Mouse (Mus musculus): Measurements from ENCODE around the gene Rin3.

Gene Rin3

DNA sequence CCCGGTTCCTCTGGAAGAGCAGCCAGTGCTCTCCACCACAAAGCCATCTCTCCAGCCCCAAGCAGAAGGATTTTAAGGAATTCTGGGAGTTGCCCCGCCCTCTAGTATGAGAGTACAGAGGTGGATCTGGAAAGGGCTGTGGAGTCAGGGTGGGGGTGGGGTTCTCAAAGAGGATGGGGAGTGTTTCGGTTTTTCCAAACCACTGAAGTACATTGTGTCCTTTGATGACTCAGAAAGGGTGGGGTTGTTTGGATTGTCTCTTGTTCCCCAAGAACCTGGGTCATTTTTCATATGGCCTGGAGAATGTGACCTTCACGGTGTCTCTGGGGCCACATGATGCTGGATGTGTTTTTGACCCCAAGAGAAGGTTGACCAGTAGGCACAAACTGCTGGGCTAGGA, 45.2 kb downstream of the Rin3 start:
- DNase-seq (ENCODE audit: extremely low spot score, low read depth, low spot score), result no peak

DNA sequence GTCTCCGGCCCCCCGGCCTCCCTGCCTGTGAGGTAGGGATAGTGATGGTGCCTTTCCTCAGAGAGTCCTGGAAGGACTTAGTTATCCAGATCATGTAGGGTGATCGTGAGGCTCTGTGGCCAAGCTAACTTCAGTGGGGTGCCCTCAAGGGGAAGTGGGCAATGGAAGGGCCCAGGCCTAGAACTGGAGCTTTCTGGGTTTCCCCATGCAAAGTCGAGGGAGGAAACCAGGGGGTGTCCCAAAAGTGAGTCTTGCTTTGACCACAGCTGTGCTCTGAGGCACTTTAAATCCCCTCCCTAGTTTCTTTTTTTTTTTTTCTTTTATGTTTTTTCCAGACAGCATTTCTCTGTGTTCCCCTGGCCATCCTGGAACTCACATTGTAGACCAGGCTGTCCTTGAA, 47.3 kb downstream of the Rin3 start:
- DNase-seq (ENCODE audit: extremely low spot score, low read depth, low spot score), result no peak

DNA sequence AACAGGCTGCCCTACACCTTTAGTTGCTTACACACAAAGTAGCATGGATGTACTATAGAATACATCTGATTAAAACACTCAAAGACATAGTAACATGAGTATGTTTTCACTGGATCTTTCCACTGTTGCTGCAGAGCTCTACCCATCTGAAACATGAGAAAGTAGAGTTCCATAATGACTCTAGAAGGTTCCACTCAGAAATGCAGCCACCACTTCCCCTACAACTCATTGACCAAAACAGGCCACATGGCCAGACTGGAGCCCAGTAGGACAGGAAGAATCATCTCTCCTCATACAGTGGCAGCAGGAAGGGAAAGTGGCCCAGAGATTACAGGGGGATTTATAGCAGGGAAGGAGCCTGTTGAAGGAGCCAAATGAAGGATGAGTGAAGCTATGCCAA, 47.9 kb downstream of the Rin3 start:
- no peak for DNase-seq (ENCODE audit: extremely low spot score, low read depth, low spot score)

DNA sequence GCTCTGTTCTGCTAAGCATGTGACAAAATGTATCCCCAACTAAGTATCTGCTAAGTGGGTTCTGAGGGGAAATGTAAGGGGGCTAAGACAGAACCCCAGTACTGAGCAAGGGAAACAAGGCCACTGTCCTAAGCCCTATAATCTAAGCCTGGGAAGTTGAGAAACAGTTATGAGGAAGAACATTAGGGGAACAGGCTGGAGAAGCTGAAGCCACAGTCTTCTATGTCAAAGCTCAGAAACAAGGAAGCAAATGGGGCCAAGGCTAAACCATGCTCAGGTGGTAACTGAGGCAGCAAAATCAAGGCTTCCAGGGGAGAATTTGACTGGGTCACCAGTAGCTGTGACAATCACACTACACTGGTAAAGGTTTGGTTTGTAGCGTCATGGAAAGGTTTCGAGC, 50.3 kb downstream of the Rin3 start:
- no peak for DNase-seq (ENCODE audit: extremely low spot score, low read depth, low spot score)

DNA sequence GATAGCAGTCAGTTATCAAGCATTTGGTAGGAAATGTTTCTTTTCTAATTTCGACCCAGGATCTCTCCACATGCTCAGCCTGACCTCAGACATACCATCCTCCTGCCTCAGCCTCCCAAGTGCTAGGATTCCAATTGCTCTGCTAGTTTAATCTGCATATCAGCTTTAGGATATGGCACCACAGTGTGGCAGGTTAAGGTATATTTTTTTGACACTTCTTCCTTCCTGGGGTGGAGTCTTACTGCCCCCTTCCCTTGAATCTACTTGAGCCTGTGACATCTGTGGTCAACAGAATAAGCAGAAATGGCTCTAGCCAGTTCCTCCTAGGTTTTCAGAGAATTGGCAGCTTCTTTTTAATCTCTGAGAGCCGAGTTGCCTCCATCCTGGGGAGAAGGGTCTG, 56.2 kb downstream of the Rin3 start:
- no peak for DNase-seq (ENCODE audit: extremely low spot score, low read depth, low spot score)

DNA sequence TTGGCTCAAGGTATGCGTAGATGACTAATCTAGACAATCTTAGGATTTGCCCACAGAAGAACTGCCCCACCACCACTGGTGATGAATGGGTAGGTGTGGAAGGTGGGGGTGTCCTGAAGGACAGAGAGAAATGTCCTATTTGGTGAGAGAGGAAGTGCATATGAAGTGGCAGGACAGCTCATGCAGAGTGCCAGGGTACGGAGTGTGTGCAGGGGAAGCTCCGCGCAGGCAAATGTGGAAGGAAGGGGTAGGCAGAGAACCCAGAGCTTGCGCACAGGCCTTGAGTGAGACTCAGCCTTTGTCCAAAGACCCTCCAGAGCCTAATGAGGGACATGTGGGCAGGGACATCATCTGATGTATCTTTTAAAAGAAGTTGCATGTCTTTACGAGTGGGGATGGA, 57.6 kb downstream of the Rin3 start:
- no peak for DNase-seq (ENCODE audit: extremely low spot score, low read depth, low spot score)

DNA sequence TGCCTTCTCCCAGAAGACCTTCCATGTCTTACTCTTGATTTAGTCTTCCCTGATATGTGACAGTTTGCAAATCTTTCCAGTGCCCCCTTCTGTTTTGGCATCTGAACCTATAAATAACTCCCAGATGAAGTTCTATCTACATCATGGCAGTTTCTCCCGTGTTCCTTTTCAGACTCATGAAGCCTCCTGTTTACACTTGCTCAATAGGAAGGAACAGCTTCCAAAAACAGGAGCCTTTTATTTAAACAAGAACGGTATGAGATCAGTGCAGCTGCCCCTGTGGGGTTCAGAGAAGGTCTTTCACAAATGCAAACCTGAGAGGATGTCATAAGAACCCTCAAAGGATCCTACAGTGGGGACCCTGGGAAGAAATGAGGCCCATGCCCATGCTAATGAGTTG, 59.3 kb downstream of the Rin3 start:
- DNase-seq (ENCODE audit: extremely low spot score, low read depth, low spot score), result no peak

DNA sequence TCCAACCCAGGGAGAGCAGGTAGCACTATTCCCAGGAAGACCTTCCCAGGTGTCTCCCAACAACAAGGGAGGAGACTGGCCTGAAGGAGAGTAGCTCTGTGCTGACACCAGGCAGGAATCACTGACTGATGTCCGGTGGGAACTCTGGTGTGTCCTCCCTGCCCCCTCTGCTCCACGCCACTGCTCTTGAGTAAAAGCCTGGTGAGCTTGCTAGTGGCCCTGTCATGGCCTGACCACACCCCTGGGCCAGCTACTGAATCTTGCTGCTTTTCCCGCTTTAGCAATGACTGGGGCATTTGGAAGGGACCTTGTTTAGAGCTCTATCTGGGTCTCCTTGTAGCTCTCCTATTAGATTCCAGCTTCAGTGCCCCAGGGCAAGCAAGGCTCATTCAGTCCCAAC, 59.8 kb downstream of the Rin3 start:
- no peak for DNase-seq (ENCODE audit: extremely low spot score, low read depth, low spot score)

DNA sequence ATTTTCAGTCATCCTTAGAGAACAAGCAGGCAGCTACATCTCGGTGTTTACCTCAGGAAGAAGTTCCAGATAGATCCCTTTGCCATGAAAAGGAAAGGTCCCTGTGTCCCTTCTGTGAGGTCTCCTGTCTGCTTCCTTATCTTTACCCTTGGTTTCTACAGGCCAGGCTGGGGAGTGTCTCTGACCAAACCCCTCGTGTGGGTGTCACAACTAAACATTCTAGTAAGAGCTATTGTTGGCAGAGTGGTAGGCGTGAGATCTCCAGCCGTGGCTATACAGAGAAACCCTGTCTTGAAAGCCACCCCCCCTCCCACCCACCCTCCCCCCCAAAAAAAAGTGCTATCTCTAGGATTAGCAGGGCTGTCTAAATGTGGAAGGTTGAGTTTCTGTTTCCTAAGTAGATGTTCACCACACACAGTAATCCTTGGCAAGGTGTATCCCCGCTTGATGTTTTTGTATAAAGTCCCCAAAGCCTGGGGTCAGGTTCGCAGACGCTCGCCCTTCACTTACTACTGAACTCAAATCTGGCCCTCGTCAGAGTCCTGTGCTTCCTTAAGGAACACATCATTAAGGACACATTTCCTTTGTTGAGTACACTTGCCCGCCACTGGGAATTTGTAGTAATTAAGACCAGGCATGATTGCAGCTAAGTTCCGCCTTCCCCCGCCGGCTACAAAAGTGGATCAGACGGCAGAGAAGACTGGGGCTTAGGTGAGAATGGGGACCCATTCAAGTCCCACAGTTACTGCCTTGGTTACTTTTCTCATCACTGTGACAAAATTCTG, 62.4 kb downstream of the Rin3 start:
- peak; percentile 24 for DNase-seq (ENCODE audit: extremely low spot score, low read depth, low spot score)

DNA sequence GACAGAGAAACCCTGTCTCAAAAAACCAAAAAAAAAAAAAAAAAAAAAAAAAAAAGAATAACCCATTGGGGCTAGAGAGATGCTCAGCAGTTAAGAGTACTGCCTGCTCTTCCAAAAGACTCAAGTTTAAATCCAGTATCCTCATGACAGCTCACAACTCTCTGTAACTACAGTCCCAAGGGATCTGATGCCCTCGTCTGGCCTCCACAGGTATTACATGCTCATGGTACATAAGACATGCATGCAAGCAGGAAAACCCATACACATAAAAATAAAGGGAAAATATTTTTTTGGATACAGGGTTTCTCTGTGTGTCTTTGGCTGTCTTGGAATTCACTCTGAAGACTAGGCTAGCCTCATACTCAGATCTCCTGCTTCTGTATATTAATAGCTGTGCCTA, 63.7 kb downstream of the Rin3 start:
- DNase-seq (ENCODE audit: extremely low spot score, low read depth, low spot score), result no peak

DNA sequence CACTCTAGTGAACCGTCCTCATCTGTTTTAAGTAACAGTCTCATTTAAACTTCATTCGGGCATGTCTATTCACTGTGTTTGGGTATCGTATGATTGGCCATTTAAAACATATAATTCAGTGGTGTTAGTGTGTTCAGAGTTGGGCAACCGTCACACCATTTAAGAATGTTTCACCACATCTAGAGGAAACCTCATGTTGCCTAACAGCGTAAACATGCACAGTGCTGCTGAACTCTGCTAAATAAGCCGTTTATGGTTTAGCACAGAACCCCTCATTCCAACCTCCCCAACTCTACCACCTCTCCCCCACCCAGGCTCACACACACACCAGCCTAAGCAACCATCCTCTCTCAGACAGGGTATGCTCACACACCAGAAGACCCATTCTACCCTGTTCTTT, 65.6 kb downstream of the Rin3 start:
- no peak for DNase-seq (ENCODE audit: extremely low spot score, low read depth, low spot score)

DNA sequence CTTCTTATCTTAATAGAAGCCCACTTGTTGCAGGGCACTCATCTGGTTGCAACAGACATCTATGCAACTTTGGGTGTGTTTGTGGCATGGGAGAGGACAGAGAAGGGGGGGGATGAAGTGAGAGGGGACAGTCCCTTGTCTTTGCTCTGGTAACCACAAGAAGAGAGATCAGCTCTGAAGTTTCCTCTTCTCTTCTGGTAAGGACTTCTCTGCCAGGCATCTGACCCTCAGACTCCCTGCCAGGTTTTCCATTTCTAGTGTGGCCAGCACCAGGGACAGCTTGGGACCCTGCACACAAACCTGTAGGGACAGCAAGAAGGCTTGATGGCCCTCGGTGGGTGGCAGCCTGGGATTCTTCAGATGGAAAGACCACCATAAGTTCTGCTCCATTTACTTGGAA, 68.1 kb downstream of the Rin3 start:
- no peak for DNase-seq (ENCODE audit: extremely low spot score, low read depth, low spot score)

DNA sequence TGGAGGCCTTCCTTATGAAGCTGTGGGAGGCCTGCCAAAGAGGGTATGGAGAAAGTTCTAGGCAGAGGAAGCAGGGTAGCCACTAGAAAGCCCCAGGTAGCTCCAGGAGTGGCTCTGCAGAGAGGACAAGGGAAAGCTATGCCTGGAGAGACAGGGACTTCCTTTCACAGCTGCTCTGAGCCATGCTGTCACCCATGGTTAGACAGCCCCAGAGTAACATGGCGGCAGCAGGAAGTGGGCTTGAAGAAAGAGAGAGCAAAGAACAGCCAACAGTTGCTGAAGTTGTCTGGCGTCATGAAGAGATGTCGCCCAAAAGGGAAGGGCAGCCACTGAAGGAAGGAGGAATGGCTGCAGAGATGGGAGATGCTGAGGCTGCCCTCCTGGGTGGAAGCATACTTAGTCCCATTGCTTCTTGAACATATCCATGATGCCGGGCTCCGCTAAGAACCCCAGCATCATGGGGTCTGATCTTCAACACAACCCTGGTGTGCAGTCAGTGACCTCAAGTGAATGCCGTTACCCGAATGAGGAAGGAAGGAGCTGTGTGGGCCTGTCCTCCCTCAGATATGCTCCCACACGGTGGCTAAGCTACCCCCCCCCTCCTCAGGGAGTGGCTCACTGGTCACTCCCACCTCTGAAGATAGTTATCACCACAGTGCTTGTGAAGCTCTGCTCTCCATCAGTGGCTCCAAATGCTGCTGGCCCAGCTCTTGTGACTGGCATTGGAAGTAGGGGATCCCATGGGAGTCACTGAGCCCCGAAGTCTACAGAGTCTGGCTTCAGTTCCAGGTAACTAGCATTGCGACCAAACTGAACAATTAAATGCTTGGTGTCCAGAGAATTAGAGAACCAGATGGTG, 71.5 kb downstream of the Rin3 start:
- DNase-seq (ENCODE audit: extremely low spot score, low read depth, low spot score), result no peak

DNA sequence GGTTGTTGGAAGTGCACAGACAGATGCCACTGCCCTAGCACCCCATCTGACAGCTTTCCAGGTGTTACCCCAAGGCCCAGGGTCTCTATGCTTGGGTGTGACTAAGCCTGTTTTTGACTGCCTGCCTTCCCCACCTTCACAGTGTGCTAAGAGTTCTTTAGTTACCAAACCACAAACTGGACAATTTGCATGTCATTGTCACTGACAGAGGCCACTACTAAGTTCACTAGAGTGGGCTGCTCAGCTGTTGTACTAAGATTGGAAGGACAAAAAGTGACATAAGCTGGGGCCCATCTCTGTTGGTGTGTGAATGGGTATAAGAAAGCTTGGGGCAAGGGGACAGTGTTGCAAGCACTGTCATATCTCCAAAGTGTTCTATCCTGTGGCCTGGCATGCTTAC, 72.9 kb downstream of the Rin3 start:
- DNase-seq (ENCODE audit: extremely low spot score, low read depth, low spot score), result no peak

DNA sequence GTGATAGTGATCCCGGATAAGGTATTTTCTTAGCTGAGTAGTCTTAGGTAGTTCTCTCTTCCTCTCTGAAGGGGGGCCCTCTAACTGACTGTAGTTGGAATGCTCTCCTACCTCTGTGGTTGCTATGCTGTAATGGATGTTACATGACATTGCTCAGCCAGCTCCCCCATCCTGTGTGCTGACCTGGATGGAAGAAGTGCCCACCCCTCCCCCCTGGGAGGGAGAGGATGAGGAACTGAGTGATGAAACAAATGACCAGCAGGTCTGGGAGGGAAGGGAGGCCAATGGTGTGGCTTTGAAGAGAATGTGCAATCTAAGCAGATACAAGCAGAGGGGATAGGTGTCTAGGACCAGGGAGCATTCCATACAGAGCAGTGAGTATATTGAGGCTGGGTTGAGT, 73.9 kb downstream of the Rin3 start:
- DNase-seq (ENCODE audit: extremely low spot score, low read depth, low spot score), result no peak

DNA sequence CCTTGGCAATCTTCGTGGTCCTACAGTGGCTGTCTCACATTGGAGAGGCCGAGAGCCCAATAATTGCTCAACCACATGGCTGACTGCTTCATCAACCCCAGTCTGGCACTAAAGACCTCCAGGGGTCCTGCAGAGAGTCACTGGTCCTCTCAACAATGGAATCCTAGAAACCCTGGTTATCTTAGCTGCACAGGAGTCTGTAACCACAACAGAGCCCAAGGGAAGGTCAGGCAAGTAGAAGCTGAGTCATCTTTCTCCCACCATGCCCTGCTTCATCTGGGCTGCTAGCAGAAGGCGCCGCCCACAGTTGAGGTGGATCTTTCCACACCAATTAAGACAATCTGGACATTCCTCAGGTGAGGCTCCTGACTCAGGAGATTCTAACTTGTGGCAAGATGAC, 76.5 kb downstream of the Rin3 start:
- no peak for DNase-seq (ENCODE audit: extremely low spot score, low read depth, low spot score)

DNA sequence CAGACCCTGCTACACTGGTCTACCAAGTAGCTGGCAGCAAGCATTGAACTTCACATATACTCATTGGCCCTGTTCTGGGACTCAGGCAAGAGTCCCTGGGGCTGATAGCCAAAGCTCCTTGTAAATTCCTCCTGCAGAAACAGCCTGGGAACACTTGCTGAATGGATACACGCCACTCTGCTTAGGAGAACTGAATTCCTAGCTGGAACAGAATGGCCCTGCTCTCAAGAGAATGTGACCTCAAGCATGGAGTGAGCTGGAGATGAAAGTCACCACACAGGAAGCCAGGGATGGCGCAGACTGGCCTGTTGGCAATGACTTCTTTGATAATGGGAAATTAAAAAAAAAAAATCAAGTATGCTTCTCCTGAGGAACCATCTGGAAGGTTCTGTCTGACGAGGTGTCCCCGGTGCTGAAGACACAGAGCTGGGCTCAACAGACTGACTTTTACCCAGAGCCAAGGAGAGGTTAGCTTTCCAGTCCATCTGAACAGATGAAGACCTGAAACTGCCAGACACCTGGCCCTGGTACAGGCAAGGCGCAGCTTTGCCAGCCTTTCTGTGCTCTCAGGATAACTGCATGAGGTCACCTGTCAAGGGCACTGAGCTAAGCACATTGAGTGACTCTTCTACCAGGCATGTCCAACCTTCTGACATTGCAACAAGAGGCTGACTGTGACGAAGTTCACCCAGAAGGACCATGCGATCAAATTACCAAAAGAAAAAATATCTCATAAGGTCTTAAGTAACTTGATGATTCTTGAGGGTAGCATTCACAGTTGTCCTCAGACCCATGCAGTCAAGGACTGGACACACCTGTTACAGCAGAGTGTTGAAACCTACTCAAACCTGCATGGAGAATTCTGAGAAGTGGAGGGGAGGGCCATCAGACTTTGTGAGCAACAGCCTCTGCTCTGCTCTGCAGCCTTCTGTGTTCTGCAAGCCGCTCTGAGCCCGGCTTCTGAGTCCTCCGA, 78.6 kb downstream of the Rin3 start:
- DNase-seq (ENCODE audit: extremely low spot score, low read depth, low spot score), result no peak

DNA sequence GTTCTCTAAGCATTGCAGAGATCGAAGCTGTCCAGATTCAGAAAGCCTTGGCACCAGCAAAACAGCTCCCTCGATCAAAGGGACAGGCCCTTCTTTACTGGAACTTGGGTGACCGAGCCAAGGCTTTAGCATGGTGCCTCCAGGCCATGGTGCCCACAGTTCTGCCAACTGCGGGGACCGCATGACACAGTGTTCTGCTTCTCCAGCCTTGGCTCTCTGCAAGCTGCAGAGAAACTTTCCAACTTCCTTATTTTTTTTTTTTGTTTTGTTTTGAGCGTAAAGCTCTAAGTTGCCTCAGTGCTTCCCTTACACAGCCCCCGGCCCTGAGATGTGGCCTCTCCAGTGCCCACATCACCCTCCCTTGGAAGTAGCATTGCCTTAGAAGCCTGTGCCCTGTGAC, 82.2 kb downstream of the Rin3 start:
- DNase-seq (ENCODE audit: extremely low spot score, low read depth, low spot score), result no peak

DNA sequence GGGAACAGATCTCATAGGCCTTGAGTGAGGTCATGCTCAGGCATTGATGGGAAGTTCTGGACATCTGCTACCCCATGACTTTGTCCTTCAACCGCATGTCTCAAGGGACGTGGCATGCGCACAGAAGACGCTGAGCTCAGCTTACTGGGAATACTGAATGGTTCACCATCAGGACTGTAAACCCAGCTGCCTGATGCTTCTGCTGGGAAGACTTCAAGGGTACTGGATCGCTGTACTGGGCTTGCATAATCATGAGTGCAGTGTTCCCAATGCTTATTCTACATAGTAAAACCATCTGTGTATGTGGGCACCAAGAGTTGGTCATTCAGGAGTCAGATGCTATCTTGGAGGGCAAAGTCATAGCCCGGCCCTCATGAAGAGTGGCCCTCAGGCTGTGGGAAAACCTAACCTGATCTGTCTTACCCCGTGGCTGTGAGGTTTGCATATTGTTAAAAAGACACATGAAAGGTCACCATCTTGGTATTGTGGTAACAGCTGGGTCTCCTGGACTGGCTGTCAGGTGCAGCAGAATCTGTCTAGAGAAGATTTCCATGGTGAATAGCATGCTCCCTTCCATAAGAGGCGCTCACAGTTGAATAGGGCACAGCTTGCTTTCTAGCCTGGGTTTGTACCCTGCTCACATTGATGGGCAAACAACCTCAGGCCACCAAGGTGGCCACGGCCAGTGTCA, 83.4 kb downstream of the Rin3 start:
- DNase-seq (ENCODE audit: extremely low spot score, low read depth, low spot score), result no peak

DNA sequence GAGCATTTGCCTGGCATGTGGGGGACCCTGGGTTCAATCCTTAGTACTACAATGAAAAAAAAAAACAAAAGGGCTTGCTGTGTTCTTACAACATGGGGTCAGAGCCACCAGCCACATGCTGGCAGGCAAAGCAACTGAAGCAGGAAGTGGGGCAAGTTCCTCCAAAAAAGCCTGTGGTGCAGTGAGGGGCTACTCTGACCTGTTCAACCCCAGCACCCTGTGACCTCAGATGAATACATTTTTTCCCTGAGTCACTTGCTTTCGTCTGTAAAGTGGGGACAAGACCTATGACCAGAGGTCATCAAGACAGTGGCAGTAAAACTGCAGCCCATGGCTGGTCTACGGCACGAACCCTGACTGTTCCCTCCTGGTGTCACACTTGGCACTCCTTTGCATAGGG, 84.2 kb downstream of the Rin3 start:
- no peak for DNase-seq (ENCODE audit: extremely low spot score, low read depth, low spot score)

DNA sequence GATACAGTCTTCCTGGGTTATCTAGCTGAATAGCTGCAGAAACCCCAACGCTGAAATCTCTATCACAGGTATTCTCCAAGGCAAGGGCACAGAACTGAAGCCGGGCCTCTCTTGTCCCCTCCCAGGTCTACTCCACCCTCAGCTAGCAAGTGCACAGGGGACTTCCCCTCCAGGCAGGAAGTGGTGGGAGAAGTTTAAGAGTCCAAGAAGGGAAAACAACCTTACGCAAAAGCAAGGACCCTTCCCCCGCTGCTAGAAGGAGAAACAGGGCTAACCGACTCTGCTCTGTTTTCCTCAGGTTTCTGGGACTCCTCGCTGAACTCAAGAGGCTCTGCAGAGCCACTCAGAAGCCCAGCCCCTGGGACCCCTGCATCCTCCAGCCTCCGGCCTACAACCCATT, 85.2 kb downstream of the Rin3 start:
- no peak for DNase-seq (ENCODE audit: extremely low spot score, low read depth, low spot score)
